Mouse (Mus musculus): ENCODE data around the gene Ephb2. TPM values are rescaled to one million over a fixed set of nuclear protein-coding genes. Genes with fewer than 3 reads are reported as not detected.
A peak's percentile ranks its signal among the peaks of the same experiment; 100 is the strongest.

The Ephb2 gene
- polyA plus RNA-seq, 1 experiment from 2014 or later: 4.6 TPM

- H3K27me3 ChIP-seq (ENCODE audit: insufficient read depth, low read length): 0 out of 2 replicates have a peak, but pooled peaks cover 5% of the 10 kb centered on the region
- no peaks in the 10 kb centered on the region for H3K4me1 ChIP-seq (replicated peaks; ENCODE audit: insufficient read depth, low read length)
- H3K9me3 ChIP-seq (replicated peaks; ENCODE audit: low read length): no peaks in the 10 kb centered on the region
- WGBS: 52% methylated on average over 4 of the region's 4 CpGs
- no peaks in the 10 kb centered on the region for H3K36me3 ChIP-seq (ENCODE audit: insufficient read depth, low read length)
- H3K4me2 ChIP-seq (ENCODE audit: low read length): no peak overlapping the region
- no peak overlapping the region for H3K9ac ChIP-seq (ENCODE audit: low read depth, low read length)
- DNase-seq (ENCODE audit: low spot score): no peak
- no peak for TF ChIP-seq CTCF (IDR thresholded peaks at IDR 0.05; ENCODE audit: low read depth)
- ATAC-seq (replicated peaks; ENCODE audit: low FRiP score, low read depth): no peak
- H3K27ac ChIP-seq: no peak overlapping the region
- H3K4me3 ChIP-seq (replicated peaks; ENCODE audit: low read depth, low read length): no peak overlapping the region
Measured at GRCm38 (mm10) chr4:136842033-136842432, 6.2 kb upstream of the Ephb2 start.

- 0 out of 2 replicates have a peak, but pooled peaks cover 5% of the 10 kb centered on the region for H3K27me3 ChIP-seq (ENCODE audit: insufficient read depth, low read length)
- H3K9me3 ChIP-seq (replicated peaks; ENCODE audit: low read length): no peaks in the 10 kb centered on the region
- H3K4me3 ChIP-seq (replicated peaks; ENCODE audit: low read depth, low read length): no peak overlapping the region
- H3K4me1 ChIP-seq (replicated peaks; ENCODE audit: insufficient read depth, low read length): 0 out of 2 replicates have a peak, but pooled peaks cover 4% of the 10 kb centered on the region
- no peak overlapping the region for H3K27ac ChIP-seq
- no peak overlapping the region for H3K9ac ChIP-seq (ENCODE audit: low read depth, low read length)
- 11% methylated on average over 5 of the region's 5 CpGs for WGBS
- peak; percentile 95 for TF ChIP-seq CTCF (IDR thresholded peaks at IDR 0.05; ENCODE audit: low read depth)
- no peak for ATAC-seq (replicated peaks; ENCODE audit: low FRiP score, low read depth)
- H3K4me2 ChIP-seq (ENCODE audit: low read length): no peak overlapping the region
- no peaks in the 10 kb centered on the region for H3K36me3 ChIP-seq (ENCODE audit: insufficient read depth, low read length)
- DNase-seq (ENCODE audit: low spot score): peak; percentile 91
Measured at GRCm38 (mm10) chr4:136841056-136841455, 5.3 kb upstream of the Ephb2 start.

GRCm38 (mm10) chr4:136838462-136838861, 2.7 kb upstream of the Ephb2 start:
- ATAC-seq (replicated peaks; ENCODE audit: low FRiP score, low read depth): no peak

DNA sequence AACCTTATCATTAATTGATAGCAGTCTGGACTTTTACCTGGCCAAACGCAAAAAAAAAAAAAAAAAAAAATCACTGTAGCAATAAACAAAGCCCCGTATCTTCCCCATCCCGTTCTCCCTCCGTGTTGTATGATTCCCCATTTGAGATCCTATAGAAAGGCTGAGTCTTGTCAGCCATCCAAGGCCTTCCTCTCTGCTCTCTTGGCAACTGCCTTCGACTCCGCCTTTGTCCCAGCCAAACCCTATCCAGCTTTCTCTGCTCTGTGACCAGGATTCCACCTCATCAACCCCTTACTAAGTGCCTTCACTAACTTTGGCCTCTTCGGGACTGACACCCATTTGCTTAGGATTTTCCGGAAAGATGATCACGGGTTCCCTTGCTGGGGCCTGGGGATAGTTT, 2.2 kb upstream of the Ephb2 start:
- 0 out of 2 replicates have a peak, but pooled peaks cover 5% of the 10 kb centered on the region for H3K27me3 ChIP-seq (ENCODE audit: insufficient read depth, low read length)
- H3K4me2 ChIP-seq (ENCODE audit: low read length): no peak overlapping the region
- H3K36me3 ChIP-seq (ENCODE audit: insufficient read depth, low read length): no peaks in the 10 kb centered on the region
- TF ChIP-seq CTCF (IDR thresholded peaks at IDR 0.05; ENCODE audit: low read depth): no peak
- H3K4me1 ChIP-seq (replicated peaks; ENCODE audit: insufficient read depth, low read length): peaks cover 11% of the 10 kb centered on the region; the same call in 1 of the 2 replicates
- H3K4me3 ChIP-seq (replicated peaks; ENCODE audit: low read depth, low read length): no peak overlapping the region
- H3K9ac ChIP-seq (ENCODE audit: low read depth, low read length): no peak overlapping the region
- ATAC-seq (replicated peaks; ENCODE audit: low FRiP score, low read depth): no peak
- H3K27ac ChIP-seq: no peak overlapping the region
- no peak for DNase-seq (ENCODE audit: low spot score)
- no peaks in the 10 kb centered on the region for H3K9me3 ChIP-seq (replicated peaks; ENCODE audit: low read length)
- WGBS: 80% methylated on average over 9 of the region's 9 CpGs

More at GRCm38 (mm10) chr4:136838462-136838861, 2.7 kb upstream of the Ephb2 start:
- Histone ChIP-seq H3K9ac (ENCODE audit: low read depth, low read length) (no peak overlapping the region), H3K36me3 (ENCODE audit: insufficient read depth, low read length) (no peaks in the 10 kb centered on the region), H3K4me2 (ENCODE audit: low read length) (no peak overlapping the region), H3K9me3 (replicated peaks; ENCODE audit: low read length) (no peaks in the 10 kb centered on the region), H3K4me1 (replicated peaks; ENCODE audit: insufficient read depth, low read length) (peaks cover 11% of the 10 kb centered on the region; the same call in 1 of the 2 replicates), H3K27ac (no peak overlapping the region), H3K4me3 (replicated peaks; ENCODE audit: low read depth, low read length) (no peak overlapping the region), H3K27me3 (ENCODE audit: insufficient read depth, low read length) (0 out of 2 replicates have a peak, but pooled peaks cover 5% of the 10 kb centered on the region)
- 59% methylated on average over 9 of the region's 9 CpGs for WGBS
- no peak for DNase-seq (ENCODE audit: low spot score)
- no peak for TF ChIP-seq CTCF (IDR thresholded peaks at IDR 0.05; ENCODE audit: low read depth)

- 2% methylated on average over 23 of the region's 27 CpGs for WGBS
- Histone ChIP-seq H3K9ac (ENCODE audit: low read depth, low read length) (peak overlapping the region; percentile 83), H3K4me1 (replicated peaks; ENCODE audit: insufficient read depth, low read length) (peaks cover 11% of the 10 kb centered on the region; the same call in 1 of the 2 replicates), H3K27me3 (ENCODE audit: insufficient read depth, low read length) (0 out of 2 replicates have a peak, but pooled peaks cover 5% of the 10 kb centered on the region), H3K36me3 (ENCODE audit: insufficient read depth, low read length) (no peaks in the 10 kb centered on the region), H3K4me3 (replicated peaks; ENCODE audit: low read depth, low read length) (peak overlapping the region; percentile 74), H3K4me2 (ENCODE audit: low read length) (peak overlapping the region; percentile 81), H3K27ac (0 out of 2 replicates have a peak overlapping the region, but pooled peaks have one; percentile 84), H3K9me3 (replicated peaks; ENCODE audit: low read length) (no peaks in the 10 kb centered on the region)
- no peak for DNase-seq (ENCODE audit: low spot score)
- ATAC-seq (replicated peaks; ENCODE audit: low FRiP score, low read depth): peak; percentile 41
- TF ChIP-seq CTCF (IDR thresholded peaks at IDR 0.05; ENCODE audit: low read depth): no peak; the same call in 1 of the 2 replicates
Measured at GRCm38 (mm10) chr4:136836387-136836931, 671 bp upstream of the Ephb2 start.

DNA sequence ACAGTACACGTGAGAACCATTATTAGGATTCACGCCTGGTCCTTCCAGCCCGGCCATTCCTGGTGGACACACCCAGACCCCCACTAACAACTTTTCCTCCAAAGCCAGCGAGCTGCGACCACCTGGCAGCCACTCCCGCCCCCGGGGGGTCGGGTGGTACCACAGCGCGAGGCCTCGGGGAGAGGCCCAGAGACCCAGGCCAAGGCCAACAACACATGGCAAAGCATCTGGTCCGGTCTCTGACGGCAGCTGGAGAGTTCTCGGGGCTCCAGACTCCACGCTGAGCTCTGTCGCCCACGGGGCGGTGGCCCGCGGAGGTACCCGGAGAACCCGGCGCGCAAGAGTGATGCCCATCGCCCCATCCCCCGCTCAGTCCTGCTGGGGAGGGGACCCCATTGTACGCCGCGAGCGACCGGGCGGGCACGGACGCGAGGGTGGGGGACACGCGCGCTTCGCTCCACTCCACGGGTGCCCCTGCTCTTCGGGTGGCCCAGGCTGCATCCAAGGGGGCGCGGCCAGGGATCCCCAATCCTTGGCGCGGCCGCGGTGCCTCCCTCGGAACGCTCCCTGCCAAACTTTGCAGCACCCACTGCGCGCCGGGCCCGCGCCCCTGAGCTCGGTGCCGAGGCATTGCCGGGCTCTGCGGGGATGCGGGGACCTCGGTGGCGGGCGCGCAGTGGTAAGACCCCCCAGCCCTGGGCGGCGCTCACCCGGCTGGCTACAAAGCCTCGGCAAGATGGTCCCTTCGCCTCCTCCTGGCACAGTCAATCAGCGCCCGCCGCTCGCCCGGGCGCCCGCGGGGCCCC, 770 bp downstream of the Ephb2 start:
- Histone ChIP-seq H3K9ac (ENCODE audit: low read depth, low read length) (peak overlapping the region; percentile 83), H3K4me2 (ENCODE audit: low read length) (peak overlapping the region; percentile 81), H3K36me3 (ENCODE audit: insufficient read depth, low read length) (no peaks in the 10 kb centered on the region), H3K4me3 (replicated peaks; ENCODE audit: low read depth, low read length) (peak overlapping the region; percentile 74), H3K4me1 (replicated peaks; ENCODE audit: insufficient read depth, low read length) (peaks cover 14% of the 10 kb centered on the region), H3K9me3 (replicated peaks; ENCODE audit: low read length) (no peaks in the 10 kb centered on the region), H3K27ac (no peak overlapping the region), H3K27me3 (ENCODE audit: insufficient read depth, low read length) (0 out of 2 replicates have a peak, but pooled peaks cover 5% of the 10 kb centered on the region)
- no peak for TF ChIP-seq CTCF (IDR thresholded peaks at IDR 0.05; ENCODE audit: low read depth)
- DNase-seq (ENCODE audit: low spot score): no peak
- under 1% methylated on average over 55 of the region's 76 CpGs for WGBS
- ATAC-seq (replicated peaks; ENCODE audit: low FRiP score, low read depth): no peak; the same call in 1 of the 2 replicates

Data from kidney, postnatal 0 days (tissue).